Mouse (Mus musculus) forebrain, embryonic 11.5 days (tissue): ENCODE data around the gene Gm20075. TPM values are rescaled to one million over a fixed set of nuclear protein-coding genes. Genes with fewer than 3 reads are reported as not detected.
A peak's percentile ranks its signal among the peaks of the same experiment; 100 is the strongest.
"Not testable (repeated sequence)": the region's sequence is repeated elsewhere in the genome, so short reads cannot be mapped to it uniquely, and the experiment has no call there.

Source experiments
- ATAC-seq: fragments of 200-750 bp; cut with Nextera tagmentation; replicated peaks from 2 replicates; pipeline ENCODE4 v1.8.0; 2017; ENCODE audit warnings: moderate TSS enrichment; ENCODE audit not compliant: low FRiP score
- DNase-seq: peaks from one replicate; pipeline ENCODE4 v3.0.0-alpha.2; 2017; ENCODE audit warnings: low spot score
- H3K27ac ChIP-seq: fragments of 300-500 bp; sonication (generic); 2 replicates; pipeline ENCODE4 v1.5.1; 2014; ENCODE audit warnings: low read depth, low read length
- H3K27me3 ChIP-seq: fragments of 300-500 bp; sonication (generic); 2 replicates; pipeline ENCODE4 v1.6.1; 2014; ENCODE audit warnings: mild to moderate bottlenecking, low read length, mixed read lengths; ENCODE audit not compliant: control insufficient read depth, insufficient read depth
- H3K36me3 ChIP-seq: fragments of 300-500 bp; sonication (generic); 2 replicates; pipeline ENCODE4 v1.6.1; 2014; ENCODE audit warnings: mild to moderate bottlenecking, low read length, moderate library complexity, mixed read lengths; ENCODE audit not compliant: control insufficient read depth, insufficient read depth
- H3K4me1 ChIP-seq: fragments of 300-500 bp; sonication (generic); replicated peaks from 2 replicates; pipeline ENCODE4 v1.6.1; 2014; ENCODE audit warnings: low read length, mixed read lengths; ENCODE audit not compliant: control insufficient read depth, insufficient read depth
- H3K4me2 ChIP-seq: fragments of 300-500 bp; sonication (generic); 2 replicates; pipeline ENCODE4 v1.6.1; 2014; ENCODE audit warnings: low read depth, mild to moderate bottlenecking, low read length, moderate library complexity, mixed read lengths; ENCODE audit not compliant: severe bottlenecking
- H3K4me3 ChIP-seq: fragments of 300-500 bp; sonication (generic); 2 replicates; pipeline ENCODE4 v1.5.1; 2014; ENCODE audit warnings: low read depth, low read length
- H3K9ac ChIP-seq: fragments of 300-500 bp; sonication (generic); 2 replicates; pipeline ENCODE4 v1.6.1; 2014; ENCODE audit warnings: low read length
- H3K9me3 ChIP-seq: fragments of 300-500 bp; sonication (generic); 2 replicates; pipeline ENCODE4 v1.6.1; 2016; ENCODE audit warnings: low read length, mixed read lengths; ENCODE audit not compliant: control insufficient read depth
- WGBS: fragments of 180-500 bp; shearing (Covaris S2); extraction: QIAGEN DNeasy Blood & Tissue Kit; methylation state at CpG from one replicate; pipeline ENCODE4 v1.1.7; 2014; 5-methylcytosine and 5-hydroxymethylcytosine counted together
- polyA plus RNA-seq: library from polyadenylated mRNA; unstranded; fragments of >200 nt; fragmentation: Nextera tagmentation; extraction: Ambion mirVana; gene quantifications from 2 replicates; pipeline ENCODE4 v1.2.1, GENCODE M21; 2014

The Gm20075 gene
- polyA plus RNA-seq, 1 experiment from 2014 or later = 36.7 TPM

- H3K4me1 ChIP-seq, ATAC-seq, H3K36me3 ChIP-seq, H3K9ac ChIP-seq, DNase-seq, H3K27ac ChIP-seq, H3K27me3 ChIP-seq, H3K9me3 ChIP-seq, H3K4me3 ChIP-seq, H3K4me2 ChIP-seq: not testable (repeated sequence)
- 90% methylated on average over 1 of the region's 1 CpGs for WGBS
Observed at GRCm38 (mm10) chr13:96081754-96082153, 578 bp upstream of the Gm20075 start, which contains the start of gene Gm17190. Gm17190 (plus strand) TSS chr13:96082054.

DNA sequence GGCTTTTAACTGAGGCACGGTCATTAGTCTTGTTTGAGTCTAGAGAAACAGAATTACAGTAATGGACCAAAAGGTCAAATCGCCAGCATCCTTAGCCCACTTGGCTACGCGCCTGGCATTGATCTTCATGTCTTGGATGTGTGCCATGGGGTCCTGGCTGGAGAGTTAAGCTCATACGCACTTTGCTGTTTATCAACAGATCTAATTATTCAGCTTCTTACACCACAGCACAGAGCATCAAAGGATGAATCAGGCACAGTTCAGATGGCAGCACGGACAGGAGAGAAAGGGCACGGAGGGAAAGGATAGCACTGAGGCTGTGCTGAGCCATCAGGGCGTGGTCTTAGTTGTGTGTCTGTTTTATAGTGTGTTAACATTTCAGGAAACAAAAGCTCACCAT, 7.6 kb downstream of the Gm20075 start:
- no peak overlapping the region for H3K27ac ChIP-seq
- no peaks in the 10 kb centered on the region for H3K27me3 ChIP-seq
- 79% methylated on average over 8 of the region's 8 CpGs for WGBS
- no peaks in the 10 kb centered on the region for H3K9me3 ChIP-seq
- DNase-seq (no peak), ATAC-seq (no peak)
- no peaks in the 10 kb centered on the region for H3K36me3 ChIP-seq
- H3K4me1 ChIP-seq = no peaks in the 10 kb centered on the region
- H3K4me3 ChIP-seq = no peak overlapping the region
- H3K4me2 ChIP-seq = no peak overlapping the region
- H3K9ac ChIP-seq = no peak overlapping the region

- WGBS = 90% methylated on average over 3 of the region's 3 CpGs
- H3K9me3 ChIP-seq = no peaks in the 10 kb centered on the region
- H3K4me1 ChIP-seq = no peaks in the 10 kb centered on the region
- H3K9ac ChIP-seq = no peak overlapping the region
- ATAC-seq (no peak), DNase-seq (no peak)
- H3K27me3 ChIP-seq = no peaks in the 10 kb centered on the region
- no peak overlapping the region for H3K27ac ChIP-seq
- H3K4me2 ChIP-seq = no peak overlapping the region
- no peaks in the 10 kb centered on the region for H3K36me3 ChIP-seq
- H3K4me3 ChIP-seq = no peak overlapping the region
Observed at GRCm38 (mm10) chr13:96052755-96053154, 28.4 kb downstream of the Gm20075 start.

GRCm38 (mm10) chr13:96045396-96045795, 35.8 kb downstream of the Gm20075 start:
- H3K4me2 ChIP-seq = no peak overlapping the region
- H3K4me1 ChIP-seq = no peaks in the 10 kb centered on the region
- WGBS = 62% methylated on average over 5 of the region's 5 CpGs
- DNase-seq (no peak), ATAC-seq (no peak)
- no peak overlapping the region for H3K9ac ChIP-seq
- no peak overlapping the region for H3K27ac ChIP-seq
- no peaks in the 10 kb centered on the region for H3K27me3 ChIP-seq
- no peaks in the 10 kb centered on the region for H3K9me3 ChIP-seq
- H3K4me3 ChIP-seq = no peak overlapping the region
- no peaks in the 10 kb centered on the region for H3K36me3 ChIP-seq

- no peaks in the 10 kb centered on the region for H3K36me3 ChIP-seq
- H3K27ac ChIP-seq = no peak overlapping the region
- DNase-seq (no peak), ATAC-seq (no peak)
- no peaks in the 10 kb centered on the region for H3K27me3 ChIP-seq
- 86% methylated on average over 11 of the region's 11 CpGs for WGBS
- no peaks in the 10 kb centered on the region for H3K4me1 ChIP-seq
- H3K4me2 ChIP-seq = no peak overlapping the region
- no peaks in the 10 kb centered on the region for H3K9me3 ChIP-seq
- no peak overlapping the region for H3K4me3 ChIP-seq
- H3K9ac ChIP-seq = no peak overlapping the region
Observed at GRCm38 (mm10) chr13:96040275-96041042, 40.7 kb downstream of the Gm20075 start.

GRCm38 (mm10) chr13:96039536-96039935, 41.6 kb downstream of the Gm20075 start:
- DNase-seq (no peak), ATAC-seq (no peak)
- no peaks in the 10 kb centered on the region for H3K4me1 ChIP-seq
- 80% methylated on average over 1 of the region's 1 CpGs for WGBS
- H3K9me3 ChIP-seq = no peaks in the 10 kb centered on the region
- no peak overlapping the region for H3K9ac ChIP-seq
- H3K4me3 ChIP-seq = no peak overlapping the region
- no peaks in the 10 kb centered on the region for H3K27me3 ChIP-seq
- no peaks in the 10 kb centered on the region for H3K36me3 ChIP-seq
- no peak overlapping the region for H3K27ac ChIP-seq
- H3K4me2 ChIP-seq = no peak overlapping the region

- peak; percentile 79 for DNase-seq
- WGBS = 61% methylated on average over 19 of the region's 19 CpGs
- Histone ChIP-seq H3K27ac (no peak overlapping the region), H3K4me2 (no peak overlapping the region), H3K9ac (no peak overlapping the region), H3K9me3 (no peaks in the 10 kb centered on the region), H3K36me3 (no peaks in the 10 kb centered on the region), H3K4me1 (no peaks in the 10 kb centered on the region), H3K4me3 (no peak overlapping the region), H3K27me3 (no peaks in the 10 kb centered on the region)
- 0 out of 2 replicates have a peak, but pooled peaks have one; percentile 36 for ATAC-seq
Observed at GRCm38 (mm10) chr13:96030368-96031223, 50.6 kb downstream of the Gm20075 start.
